Mouse (Mus musculus) ES-E14 (cell line): ENCODE measurements around the gene Fosl2.

Experiments
- HCFC1 ChIP-seq: IDR thresholded peaks from 2 replicates; pipeline ENCODE4 v1.6.1; 2012; ENCODE audit warnings: low read length, inconsistent platforms, borderline replicate concordance; ENCODE audit not compliant: insufficient read depth
- MAFK ChIP-seq: IDR thresholded peaks from 2 replicates; pipeline ENCODE4 v1.6.1; 2014; ENCODE audit warnings: mild to moderate bottlenecking, low read depth, low read length, inconsistent platforms; ENCODE audit not compliant: insufficient read depth
- ZNF384 ChIP-seq: IDR thresholded peaks from 2 replicates; pipeline ENCODE4 v1.6.1; 2012; ENCODE audit warnings: low read depth, low read length, inconsistent platforms

GRCm38 (mm10) chr5:32182885-32183629 lies 47.5 kb downstream of the Fosl2 start:
- TF ChIP-seq ZNF384: no peak
- TF ChIP-seq MAFK: no peak
- no peak for TF ChIP-seq HCFC1
